Mouse (Mus musculus): ENCODE data around the gene Dnmt3l. TPM values are rescaled to one million over a fixed set of nuclear protein-coding genes. Genes with fewer than 3 reads are reported as not detected.

The Dnmt3l gene
- total and polyA plus RNA-seq, 2 experiments from 2014 or later = not detected

- Histone ChIP-seq H3K4me1 (ENCODE audit: control insufficient read depth, insufficient read depth) (no peaks in the 10 kb centered on the region), H3K4me2 (ENCODE audit: low read depth, low read length) (no peak overlapping the region), H3K9ac (replicated peaks; ENCODE audit: low read depth, low read length) (no peak overlapping the region), H3K4me3 (ENCODE audit: low read depth, low read length) (no peak overlapping the region), H3K27me3 (ENCODE audit: control insufficient read depth, insufficient read depth, low read length) (0 out of 2 replicates have a peak, but pooled peaks cover 3% of the 10 kb centered on the region), H3K36me3 (replicated peaks; ENCODE audit: control insufficient read depth, insufficient read depth, low read length) (no peaks in the 10 kb centered on the region), H3K27ac (ENCODE audit: low read depth) (no peak overlapping the region), H3K9me3 (replicated peaks; ENCODE audit: control insufficient read depth, low read length) (no peaks in the 10 kb centered on the region)
- no peak for TF ChIP-seq EP300 (IDR thresholded peaks at IDR 0.05; ENCODE audit: low read depth)
- TF ChIP-seq CTCF (IDR thresholded peaks at IDR 0.05; ENCODE audit: low read depth) = no peak
- WGBS = 78% methylated on average over 2 of the region's 2 CpGs
- DNase-seq (ENCODE audit: low spot score) (no peak), ATAC-seq (ENCODE audit: insufficient read depth, low read depth) (no peak)
These were observed 9.8 kb upstream of the Dnmt3l start for GRCm38 (mm10) chr10:78031987-78032386.

GRCm38 (mm10) chr10:78037139-78037538 lies 4.6 kb upstream of the Dnmt3l start:
- Histone ChIP-seq H3K4me1 (ENCODE audit: control insufficient read depth, insufficient read depth) (no peaks in the 10 kb centered on the region), H3K36me3 (replicated peaks; ENCODE audit: control insufficient read depth, insufficient read depth, low read length) (no peaks in the 10 kb centered on the region), H3K4me3 (ENCODE audit: low read depth, low read length) (no peak overlapping the region), H3K9ac (replicated peaks; ENCODE audit: low read depth, low read length) (no peak overlapping the region), H3K27me3 (ENCODE audit: control insufficient read depth, insufficient read depth, low read length) (0 out of 2 replicates have a peak, but pooled peaks cover 5% of the 10 kb centered on the region), H3K27ac (ENCODE audit: low read depth) (no peak overlapping the region), H3K9me3 (replicated peaks; ENCODE audit: control insufficient read depth, low read length) (no peaks in the 10 kb centered on the region), H3K4me2 (ENCODE audit: low read depth, low read length) (no peak overlapping the region)
- TF ChIP-seq EP300 (IDR thresholded peaks at IDR 0.05; ENCODE audit: low read depth) = no peak
- TF ChIP-seq CTCF (IDR thresholded peaks at IDR 0.05; ENCODE audit: low read depth) = no peak
- DNase-seq (ENCODE audit: low spot score) (no peak), ATAC-seq (ENCODE audit: insufficient read depth, low read depth) (no peak)
- WGBS = 81% methylated on average over 4 of the region's 4 CpGs

- TF ChIP-seq EP300 (IDR thresholded peaks at IDR 0.05; ENCODE audit: low read depth) (no peak), CTCF (IDR thresholded peaks at IDR 0.05; ENCODE audit: low read depth) (no peak)
- DNase-seq (ENCODE audit: low spot score) = no peak
- 71% methylated on average over 7 of the region's 7 CpGs for WGBS
- Histone ChIP-seq H3K4me3 (ENCODE audit: low read depth, low read length) (no peak overlapping the region), H3K27me3 (ENCODE audit: control insufficient read depth, insufficient read depth, low read length) (peaks cover 13% of the 10 kb centered on the region), H3K36me3 (replicated peaks; ENCODE audit: control insufficient read depth, insufficient read depth, low read length) (no peaks in the 10 kb centered on the region), H3K9ac (replicated peaks; ENCODE audit: low read depth, low read length) (no peak overlapping the region), H3K4me2 (ENCODE audit: low read depth, low read length) (no peak overlapping the region), H3K9me3 (replicated peaks; ENCODE audit: control insufficient read depth, low read length) (no peaks in the 10 kb centered on the region), H3K27ac (ENCODE audit: low read depth) (no peak overlapping the region), H3K4me1 (ENCODE audit: control insufficient read depth, insufficient read depth) (0 out of 2 replicates have a peak, but pooled peaks cover 4% of the 10 kb centered on the region)
- no peak for ATAC-seq (ENCODE audit: insufficient read depth, low read depth)
These were observed 349 bp downstream of the Dnmt3l start for GRCm38 (mm10) chr10:78042096-78042495.

DNA sequence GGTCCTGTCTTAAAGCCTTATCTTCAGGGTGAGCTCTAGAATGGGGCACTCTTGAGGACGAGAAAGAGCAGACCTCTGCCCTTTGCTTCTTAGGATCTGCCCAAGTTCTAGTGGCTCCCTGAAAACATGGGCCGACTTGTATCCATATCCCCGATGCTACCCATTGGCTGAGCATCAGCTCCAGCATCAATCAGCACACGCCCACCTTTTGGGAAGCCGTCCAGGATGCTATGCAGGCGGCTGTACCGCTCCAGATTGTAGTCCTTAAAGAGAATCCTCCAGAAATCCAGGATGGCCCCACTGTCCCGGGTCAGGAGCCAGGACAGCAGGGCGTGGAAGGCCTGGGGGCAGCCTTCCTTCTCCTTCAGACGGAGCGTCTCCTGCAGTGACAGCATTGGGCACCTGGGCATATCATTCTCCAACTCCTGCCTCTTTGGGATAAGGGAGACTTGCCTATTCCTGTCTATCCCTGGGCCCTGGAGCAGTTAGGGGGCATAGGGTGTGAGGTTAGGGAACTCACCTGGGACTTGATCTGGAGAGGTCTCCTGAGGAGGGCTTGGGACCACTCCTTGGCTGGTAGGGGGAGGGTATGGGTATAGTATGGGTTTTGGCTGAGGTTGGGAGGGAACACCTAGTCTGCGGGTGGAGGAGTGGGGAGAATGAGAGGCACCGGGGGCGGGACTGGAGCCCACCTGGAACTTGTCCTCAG lies 1.1 kb downstream of the Dnmt3l start:
- peaks cover 13% of the 10 kb centered on the region for H3K27me3 ChIP-seq (ENCODE audit: control insufficient read depth, insufficient read depth, low read length)
- H3K4me3 ChIP-seq (ENCODE audit: low read depth, low read length) = no peak overlapping the region
- H3K4me1 ChIP-seq (ENCODE audit: control insufficient read depth, insufficient read depth) = 0 out of 2 replicates have a peak, but pooled peaks cover 4% of the 10 kb centered on the region
- H3K36me3 ChIP-seq (replicated peaks; ENCODE audit: control insufficient read depth, insufficient read depth, low read length) = no peaks in the 10 kb centered on the region
- no peak overlapping the region for H3K27ac ChIP-seq (ENCODE audit: low read depth)
- WGBS = 55% methylated on average over 14 of the region's 14 CpGs
- ATAC-seq (ENCODE audit: insufficient read depth, low read depth) (no peak), DNase-seq (ENCODE audit: low spot score) (no peak)
- H3K4me2 ChIP-seq (ENCODE audit: low read depth, low read length) = peak overlapping the region; percentile 50
- TF ChIP-seq EP300 (IDR thresholded peaks at IDR 0.05; ENCODE audit: low read depth) = no peak
- no peak for TF ChIP-seq CTCF (IDR thresholded peaks at IDR 0.05; ENCODE audit: low read depth)
- H3K9me3 ChIP-seq (replicated peaks; ENCODE audit: control insufficient read depth, low read length) = no peaks in the 10 kb centered on the region
- no peak overlapping the region for H3K9ac ChIP-seq (replicated peaks; ENCODE audit: low read depth, low read length)

DNA sequence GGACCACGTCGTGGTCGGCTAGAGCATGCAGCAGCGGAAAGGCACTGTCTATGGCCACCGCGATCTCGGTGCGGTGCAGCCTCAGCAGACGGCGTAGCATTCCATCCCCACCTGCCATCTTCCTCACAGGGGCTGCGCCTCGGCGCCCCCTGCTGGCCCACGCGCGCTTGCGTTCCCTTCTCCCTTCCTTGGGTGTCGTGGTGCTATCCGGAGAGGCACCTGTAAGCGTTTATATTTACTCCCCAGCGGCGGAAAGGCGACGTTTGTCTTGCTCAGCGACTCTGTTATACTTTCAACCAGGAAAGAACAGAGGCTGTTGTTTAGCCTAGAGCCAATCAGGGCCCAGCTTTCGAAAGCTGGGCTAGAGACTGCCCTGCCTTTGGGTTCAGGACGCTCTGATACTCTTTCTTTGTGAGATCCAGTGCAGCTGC lies 1.7 kb downstream of the Dnmt3l start, which contains the start of gene Aire:
Gene Aire (minus strand): TSS at position 205 of the 431 bp plus-strand sequence.
- peak; percentile 67 for TF ChIP-seq CTCF (IDR thresholded peaks at IDR 0.05; ENCODE audit: low read depth)
- TF ChIP-seq EP300 (IDR thresholded peaks at IDR 0.05; ENCODE audit: low read depth) = no peak

More for the DNA sequence above, 1.7 kb downstream of the Dnmt3l start, which contains the start of gene Aire:
- Histone ChIP-seq H3K27me3 (ENCODE audit: control insufficient read depth, insufficient read depth, low read length) (peaks cover 13% of the 10 kb centered on the region), H3K9ac (replicated peaks; ENCODE audit: low read depth, low read length) (no peak within 1 kb of the TSS), H3K9me3 (replicated peaks; ENCODE audit: control insufficient read depth, low read length) (no peaks in the 10 kb centered on the region), H3K36me3 (replicated peaks; ENCODE audit: control insufficient read depth, insufficient read depth, low read length) (no peaks in the 10 kb centered on the region), H3K27ac (ENCODE audit: low read depth) (no peak within 1 kb of the TSS), H3K4me3 (ENCODE audit: low read depth, low read length) (peak within 1 kb of the TSS; percentile 22; the same call in 1 of the 2 replicates), H3K4me1 (ENCODE audit: control insufficient read depth, insufficient read depth) (0 out of 2 replicates have a peak, but pooled peaks cover 4% of the 10 kb centered on the region), H3K4me2 (ENCODE audit: low read depth, low read length) (peak within 1 kb of the TSS; percentile 50)
- peak; percentile 15 for DNase-seq (ENCODE audit: low spot score)
- ATAC-seq (ENCODE audit: insufficient read depth, low read depth) = peak; percentile 24; the same call in 1 of the 2 replicates
- WGBS = 4% methylated on average over 27 of the region's 27 CpGs

Data from heart, postnatal 0 days (tissue).